Mouse (Mus musculus) neural tube, embryonic 15.5 days (tissue): ENCODE measurements around the gene Necap2. TPM values are rescaled to one million over a fixed set of nuclear protein-coding genes. Genes with fewer than 3 reads are reported as not detected.

ENCODE experiments used
- ATAC-seq: fragments of 200-750 bp; cut with Nextera tagmentation; 2 replicates; pipeline ENCODE4 v1.8.0; 2017; ENCODE audit warnings: mild to moderate bottlenecking, moderate TSS enrichment, moderate library complexity; ENCODE audit not compliant: low FRiP score
- H3K27ac ChIP-seq: fragments of 300-500 bp; sonication (generic); replicated peaks from 2 replicates; pipeline ENCODE4 v1.5.1; 2015; ENCODE audit warnings: mild to moderate bottlenecking, inconsistent platforms
- H3K27me3 ChIP-seq: fragments of 300-500 bp; sonication (generic); replicated peaks from 2 replicates; pipeline ENCODE4 v1.6.1; 2015; ENCODE audit warnings: inconsistent platforms
- H3K36me3 ChIP-seq: fragments of 300-500 bp; sonication (generic); 2 replicates; pipeline ENCODE4 v1.6.1; 2015; ENCODE audit warnings: inconsistent platforms
- H3K4me1 ChIP-seq: fragments of 300-500 bp; sonication (generic); 2 replicates; pipeline ENCODE4 v1.6.1; 2015; ENCODE audit warnings: inconsistent platforms
- H3K4me2 ChIP-seq: fragments of 300-500 bp; sonication (generic); 2 replicates; pipeline ENCODE4 v1.6.1; 2015; ENCODE audit warnings: inconsistent platforms, mild to moderate bottlenecking, moderate library complexity
- H3K4me3 ChIP-seq: fragments of 300-500 bp; sonication (generic); replicated peaks from 2 replicates; pipeline ENCODE4 v1.5.1; 2015; ENCODE audit warnings: mild to moderate bottlenecking, inconsistent platforms
- H3K9ac ChIP-seq: fragments of 300-500 bp; sonication (generic); replicated peaks from 2 replicates; pipeline ENCODE4 v1.6.1; 2015; ENCODE audit warnings: mild to moderate bottlenecking, inconsistent platforms
- H3K9me3 ChIP-seq: fragments of 300-500 bp; sonication (generic); replicated peaks from 2 replicates; pipeline ENCODE4 v1.6.1; 2016; ENCODE audit warnings: inconsistent platforms
- WGBS: fragments of 180-500 bp; shearing (Covaris S2); methylation state at CpG from one replicate; pipeline ENCODE4 v1.1.7; 2015; ENCODE audit warnings: mixed read lengths; 5-methylcytosine and 5-hydroxymethylcytosine counted together
- polyA plus RNA-seq: library from polyadenylated mRNA; unstranded; fragments of >200 nt; fragmentation: Nextera tagmentation; extraction: Ambion mirVana; gene quantifications from 2 replicates; pipeline ENCODE4 v1.2.1, GENCODE M21; 2015

Necap2 gene
- polyA plus RNA-seq, result 56.8 and 59.8 TPM in 2 replicates

GRCm38 (mm10) chr4:141077681-141078509 lies at the start of gene Necap2:
Gene Necap2 (minus strand): TSS chr4:141078357.
- under 1% methylated on average over 65 of the region's 67 CpGs for WGBS
- no peaks in the 10 kb centered on the region for H3K9me3 ChIP-seq
- no peaks in the 10 kb centered on the region for H3K27me3 ChIP-seq
- peak within 1 kb of the TSS; percentile 89 for H3K4me2 ChIP-seq
- H3K27ac ChIP-seq, result peak within 1 kb of the TSS; percentile 80
- H3K36me3 ChIP-seq, result peaks cover 8% of the 10 kb centered on the region; the same call in 1 of the 2 replicates
- H3K4me3 ChIP-seq, result peak within 1 kb of the TSS; percentile 70
- H3K4me1 ChIP-seq, result peaks cover 30% of the 10 kb centered on the region
- H3K9ac ChIP-seq, result peak within 1 kb of the TSS; percentile 78
- ATAC-seq, result peak; percentile 94

GRCm38 (mm10) chr4:141123065-141123464 lies 44.9 kb upstream of the Necap2 start:
- Histone ChIP-seq H3K36me3 (no peaks in the 10 kb centered on the region; the same call in 1 of the 2 replicates), H3K4me1 (peaks cover 25% of the 10 kb centered on the region), H3K4me3 (no peak overlapping the region), H3K9me3 (no peaks in the 10 kb centered on the region), H3K4me2 (no peak overlapping the region), H3K27me3 (no peaks in the 10 kb centered on the region), H3K9ac (no peak overlapping the region), H3K27ac (no peak overlapping the region)
- WGBS, result 33% methylated on average over 1 of the region's 1 CpGs
- no peak for ATAC-seq

- Histone ChIP-seq H3K27ac (no peak overlapping the region), H3K9me3 (no peaks in the 10 kb centered on the region), H3K4me3 (no peak overlapping the region), H3K27me3 (no peaks in the 10 kb centered on the region), H3K4me1 (peaks cover 25% of the 10 kb centered on the region), H3K9ac (no peak overlapping the region), H3K4me2 (no peak overlapping the region), H3K36me3 (peaks cover 2% of the 10 kb centered on the region; the same call in 1 of the 2 replicates)
- WGBS, result 90% methylated on average over 7 of the region's 7 CpGs
- no peak for ATAC-seq
Observed at GRCm38 (mm10) chr4:141122663-141123062, 44.5 kb upstream of the Necap2 start.

GRCm38 (mm10) chr4:141120700-141121099 lies 42.5 kb upstream of the Necap2 start:
- Histone ChIP-seq H3K9me3 (no peaks in the 10 kb centered on the region), H3K27ac (no peak overlapping the region), H3K36me3 (peaks cover 21% of the 10 kb centered on the region), H3K4me3 (no peak overlapping the region), H3K9ac (no peak overlapping the region), H3K4me2 (no peak overlapping the region), H3K27me3 (no peaks in the 10 kb centered on the region), H3K4me1 (peaks cover 25% of the 10 kb centered on the region)
- WGBS, result 26% methylated on average over 11 of the region's 11 CpGs
- peak; percentile 51 for ATAC-seq

- no peak overlapping the region for H3K4me3 ChIP-seq
- peaks cover 25% of the 10 kb centered on the region for H3K4me1 ChIP-seq
- H3K36me3 ChIP-seq, result peaks cover 32% of the 10 kb centered on the region
- no peaks in the 10 kb centered on the region for H3K9me3 ChIP-seq
- H3K4me2 ChIP-seq, result no peak overlapping the region
- no peaks in the 10 kb centered on the region for H3K27me3 ChIP-seq
- H3K9ac ChIP-seq, result no peak overlapping the region; the same call in 1 of the 2 replicates
- WGBS, result 81% methylated on average over 4 of the region's 4 CpGs
- no peak for ATAC-seq
- H3K27ac ChIP-seq, result no peak overlapping the region; the same call in 1 of the 2 replicates
Observed at GRCm38 (mm10) chr4:141118691-141119090, 40.5 kb upstream of the Necap2 start.

- Histone ChIP-seq H3K4me1 (peaks cover 13% of the 10 kb centered on the region), H3K36me3 (peaks cover 59% of the 10 kb centered on the region), H3K9me3 (no peaks in the 10 kb centered on the region), H3K4me2 (no peak overlapping the region), H3K4me3 (no peak overlapping the region), H3K9ac (no peak overlapping the region), H3K27ac (no peak overlapping the region), H3K27me3 (no peaks in the 10 kb centered on the region)
- ATAC-seq, result no peak
- 86% methylated on average over 8 of the region's 8 CpGs for WGBS
Observed at GRCm38 (mm10) chr4:141115398-141115797, 37.2 kb upstream of the Necap2 start.

GRCm38 (mm10) chr4:141114521-141114981 lies 36.4 kb upstream of the Necap2 start:
- Histone ChIP-seq H3K9ac (no peak overlapping the region), H3K4me2 (no peak overlapping the region), H3K27ac (peak overlapping the region; percentile 34; the same call in 1 of the 2 replicates), H3K36me3 (peaks cover 60% of the 10 kb centered on the region), H3K27me3 (no peaks in the 10 kb centered on the region), H3K9me3 (no peaks in the 10 kb centered on the region), H3K4me3 (no peak overlapping the region), H3K4me1 (peaks cover 13% of the 10 kb centered on the region; the same call in 1 of the 2 replicates)
- WGBS, result 86% methylated on average over 6 of the region's 6 CpGs
- no peak; the same call in 1 of the 2 replicates for ATAC-seq

GRCm38 (mm10) chr4:141113831-141114230 lies 35.7 kb upstream of the Necap2 start:
- ATAC-seq, result no peak
- Histone ChIP-seq H3K4me1 (peaks cover 5% of the 10 kb centered on the region; the same call in 1 of the 2 replicates), H3K9me3 (no peaks in the 10 kb centered on the region), H3K4me2 (no peak overlapping the region), H3K9ac (no peak overlapping the region), H3K36me3 (peaks cover 60% of the 10 kb centered on the region), H3K4me3 (no peak overlapping the region), H3K27me3 (no peaks in the 10 kb centered on the region), H3K27ac (0 out of 2 replicates have a peak overlapping the region, but pooled peaks have one; percentile 34)
- 81% methylated on average over 7 of the region's 7 CpGs for WGBS

- no peak overlapping the region for H3K27ac ChIP-seq
- H3K9ac ChIP-seq, result no peak overlapping the region
- H3K4me1 ChIP-seq, result no peaks in the 10 kb centered on the region
- H3K36me3 ChIP-seq, result peaks cover 26% of the 10 kb centered on the region
- peak; percentile 21; the same call in 1 of the 2 replicates for ATAC-seq
- H3K27me3 ChIP-seq, result no peaks in the 10 kb centered on the region
- H3K4me2 ChIP-seq, result no peak overlapping the region
- 47% methylated on average over 10 of the region's 10 CpGs for WGBS
- no peak overlapping the region for H3K4me3 ChIP-seq
- H3K9me3 ChIP-seq, result no peaks in the 10 kb centered on the region
Observed at GRCm38 (mm10) chr4:141108196-141108732, 30.1 kb upstream of the Necap2 start.

- Histone ChIP-seq H3K27ac (no peak overlapping the region), H3K9me3 (no peaks in the 10 kb centered on the region), H3K4me2 (no peak overlapping the region), H3K36me3 (peaks cover 12% of the 10 kb centered on the region), H3K4me1 (no peaks in the 10 kb centered on the region), H3K27me3 (no peaks in the 10 kb centered on the region), H3K9ac (no peak overlapping the region), H3K4me3 (no peak overlapping the region)
- 76% methylated on average over 16 of the region's 16 CpGs for WGBS
- ATAC-seq, result no peak
Observed at GRCm38 (mm10) chr4:141106526-141107183, 28.5 kb upstream of the Necap2 start.

- no peak overlapping the region for H3K4me3 ChIP-seq
- H3K4me1 ChIP-seq, result no peaks in the 10 kb centered on the region
- ATAC-seq, result no peak
- H3K27me3 ChIP-seq, result no peaks in the 10 kb centered on the region
- WGBS, result 70% methylated on average over 6 of the region's 6 CpGs
- H3K9ac ChIP-seq, result no peak overlapping the region
- no peak overlapping the region for H3K4me2 ChIP-seq
- no peaks in the 10 kb centered on the region for H3K9me3 ChIP-seq
- H3K27ac ChIP-seq, result no peak overlapping the region
- no peaks in the 10 kb centered on the region for H3K36me3 ChIP-seq
Observed at GRCm38 (mm10) chr4:141101855-141102254, 23.7 kb upstream of the Necap2 start.
